Mouse (Mus musculus): ENCODE measurements around the gene Kctd7. TPM values are rescaled to one million over a fixed set of nuclear protein-coding genes. Genes with fewer than 3 reads are reported as not detected.
A peak's percentile ranks its signal among the peaks of the same experiment; 100 is the strongest.

Gene Kctd7
- total RNA-seq, 2 experiments from 2014 or later = 9.4 to 13.1 TPM

DNA sequence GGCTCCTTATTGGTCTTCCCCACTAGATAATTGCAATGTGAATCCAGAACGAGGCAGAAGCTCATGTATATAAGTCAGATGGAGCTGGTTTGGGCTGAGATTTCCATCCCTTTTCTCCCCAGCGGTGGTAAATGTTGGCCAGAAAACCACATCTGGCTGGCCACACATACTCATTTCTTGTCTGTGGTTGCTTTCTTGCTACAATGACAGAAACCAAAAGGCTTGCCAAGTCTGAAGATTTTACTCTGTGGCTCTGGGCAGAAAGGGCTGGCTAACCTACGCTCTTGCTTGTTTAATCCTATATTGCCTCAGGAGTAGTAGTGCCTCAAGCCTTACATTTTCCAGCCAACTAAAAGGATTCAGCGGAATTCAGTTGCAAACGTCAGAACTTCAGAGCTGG lies 3.5 kb upstream of the Kctd7 start:
- intact Hi-C loops (cut with DNase I) = no loop called here
- DNase-seq (ENCODE audit: low spot score in 2 of 2) = no peak

DNA sequence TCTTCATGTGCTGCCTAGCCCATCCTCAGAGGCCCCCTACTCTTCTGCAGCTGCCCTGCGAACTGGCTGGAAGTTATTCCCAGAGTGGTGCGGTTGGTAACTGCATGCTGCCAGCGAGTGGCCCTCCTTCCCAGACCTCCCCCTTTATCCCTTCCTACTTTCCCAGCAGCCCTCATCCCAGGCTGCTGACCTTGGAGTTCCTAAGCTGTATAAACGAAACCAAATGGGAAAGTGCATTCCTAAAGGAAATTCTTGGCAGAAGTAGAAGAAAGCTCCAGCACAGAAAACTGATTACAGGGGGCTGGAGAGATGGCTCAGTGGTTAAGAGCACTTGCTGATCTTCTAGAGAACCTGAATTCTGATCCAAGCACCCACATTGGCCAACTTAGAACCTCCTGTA lies 2.6 kb upstream of the Kctd7 start:
- intact Hi-C loops (cut with DNase I) = no loop called here
- DNase-seq (ENCODE audit: low spot score in 2 of 2) = no peak

DNA sequence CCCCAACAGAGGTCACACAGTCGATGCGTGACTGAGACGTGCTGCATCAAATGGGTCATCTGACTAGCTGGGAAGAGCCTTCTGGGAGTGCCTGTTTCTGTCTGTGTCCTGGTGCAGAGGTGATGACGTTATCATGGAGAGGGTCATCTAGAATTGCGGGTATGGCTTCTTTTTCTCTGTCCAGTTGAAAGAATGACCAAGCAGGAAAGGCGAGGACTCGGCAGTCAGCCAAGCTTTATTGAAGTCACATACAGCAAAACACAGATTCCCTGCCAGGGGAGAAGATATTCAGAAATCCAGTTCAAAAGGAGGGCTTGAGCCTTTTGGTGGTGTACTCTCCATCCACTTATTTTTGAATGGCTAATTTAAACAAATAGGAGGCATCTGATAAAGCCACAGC lies 1.6 kb upstream of the Kctd7 start:
- DNase-seq (ENCODE audit: low spot score in 2 of 2) = no peak
- intact Hi-C loops (cut with DNase I) = no loop called here

DNA sequence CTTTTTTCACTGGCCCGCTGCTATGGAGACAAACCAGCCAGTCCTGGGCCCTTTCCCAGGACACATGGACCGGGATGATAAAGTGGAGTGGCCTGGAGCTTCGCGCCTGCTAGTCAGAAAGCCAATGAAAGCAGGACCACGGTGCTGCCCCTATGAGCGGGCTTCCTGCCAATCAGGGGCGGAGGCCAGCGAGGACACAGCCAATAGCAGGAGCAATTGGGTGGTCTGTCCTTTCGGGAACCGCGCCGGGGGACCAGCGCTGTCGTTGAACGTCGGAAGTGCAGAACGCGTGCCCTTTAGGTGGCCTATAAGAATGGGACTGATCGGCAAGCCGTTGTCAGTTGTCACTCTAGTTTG lies 706 bp upstream of the Kctd7 start:
- peak; percentile 68 to 75 for DNase-seq (ENCODE audit: low spot score in 2 of 2)
- intact Hi-C loops (cut with DNase I) = no loop called here

DNA sequence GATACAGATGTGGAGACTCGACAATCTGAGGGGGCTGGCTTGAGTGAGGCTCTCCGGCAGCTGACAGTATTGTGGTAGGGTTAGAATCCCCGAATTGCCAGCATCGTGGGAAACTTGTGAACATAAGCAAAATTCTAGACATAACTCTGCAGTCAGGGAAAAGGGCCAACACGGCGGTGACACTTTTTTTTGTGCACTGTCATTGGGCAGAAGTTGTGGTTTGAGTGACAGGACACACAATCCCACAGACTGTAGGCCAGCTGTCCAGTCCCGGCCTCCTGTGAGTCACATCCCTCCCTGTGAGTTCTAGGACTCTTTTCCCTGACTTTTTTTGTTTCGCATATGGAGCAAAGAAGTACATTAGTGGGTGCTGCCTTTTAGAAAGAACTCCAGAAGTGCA lies 1.3 kb downstream of the Kctd7 start:
- peak; percentile 25 to 43 for DNase-seq (ENCODE audit: low spot score in 2 of 2)

DNA sequence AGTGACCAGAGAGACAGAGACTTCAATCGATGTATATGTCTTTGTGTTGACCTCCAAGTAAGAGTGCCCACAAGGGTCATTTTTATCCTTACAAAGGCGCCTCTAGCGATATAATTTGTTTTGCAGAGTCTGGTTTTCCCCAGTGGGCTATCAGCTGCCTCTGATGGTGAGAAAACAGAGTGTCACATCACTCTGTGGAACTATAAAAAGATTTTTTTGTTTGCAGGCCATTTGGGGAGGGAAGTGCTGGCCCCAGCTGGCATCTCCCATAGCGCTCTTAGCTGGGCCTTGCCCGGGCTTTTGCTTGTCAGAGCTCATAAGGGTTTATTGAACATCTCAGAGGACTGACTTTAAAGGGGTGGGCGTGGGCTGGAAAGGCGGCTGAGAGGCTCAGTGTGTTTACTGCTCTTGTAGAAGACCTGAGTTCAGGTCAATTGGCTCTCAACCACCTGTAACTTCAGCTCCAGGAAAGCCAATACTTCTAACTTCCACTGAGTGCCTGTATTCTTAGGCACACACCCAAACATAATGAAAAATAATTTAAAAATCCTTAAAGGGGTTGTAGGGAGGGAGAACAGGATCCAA lies 5.2 kb downstream of the Kctd7 start:
- intact Hi-C loops (cut with DNase I) = no loop called here
- no peak for DNase-seq (ENCODE audit: low spot score in 2 of 2)

More for the DNA sequence above, 1.3 kb downstream of the Kctd7 start:
- intact Hi-C loops (cut with DNase I) = no loop called here

DNA sequence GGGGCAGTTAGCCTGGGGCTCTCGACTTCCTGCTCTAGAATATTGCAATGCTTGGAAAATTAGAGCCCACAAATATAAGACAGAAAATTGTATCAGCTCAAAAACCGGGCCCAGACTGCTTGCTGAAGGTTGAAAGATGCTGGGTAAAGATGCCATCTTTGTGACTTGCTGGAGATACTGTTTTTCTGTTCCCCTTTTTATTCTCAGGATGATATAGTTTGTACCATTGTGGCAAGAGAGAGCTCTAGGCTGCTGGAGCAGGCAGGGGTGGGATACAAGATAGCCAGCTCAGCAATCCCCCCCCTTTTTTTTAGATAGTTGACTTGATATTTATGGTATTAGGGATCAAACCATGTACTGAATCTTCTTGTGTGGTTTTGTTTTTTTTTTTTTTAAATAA lies 9.6 kb downstream of the Kctd7 start:
- intact Hi-C loops (cut with DNase I) = no loop called here
- DNase-seq (ENCODE audit: low spot score in 2 of 2) = no peak

DNA sequence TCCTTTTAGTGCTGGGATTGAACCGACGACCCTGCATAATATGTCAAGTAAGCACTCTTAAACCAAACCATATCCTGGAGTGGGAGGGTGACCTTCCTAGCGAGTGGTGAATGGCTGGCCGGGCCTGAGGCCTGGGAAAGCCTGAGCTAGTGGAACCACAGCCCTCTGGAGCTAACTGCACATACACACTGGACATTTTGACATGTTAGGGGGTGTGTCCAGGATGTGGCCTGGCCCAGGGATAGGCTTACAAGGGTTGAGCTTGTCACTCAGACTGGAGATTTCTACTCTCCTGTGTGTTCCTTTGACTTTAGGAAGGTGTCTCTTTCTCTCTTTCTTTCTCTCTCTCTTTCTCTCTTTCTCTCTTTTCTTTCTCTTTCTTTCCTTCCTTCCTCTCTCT lies 13.9 kb downstream of the Kctd7 start:
- DNase-seq (ENCODE audit: low spot score in 2 of 2) = no peak
- intact Hi-C loops (cut with DNase I) = no loop called here

DNA sequence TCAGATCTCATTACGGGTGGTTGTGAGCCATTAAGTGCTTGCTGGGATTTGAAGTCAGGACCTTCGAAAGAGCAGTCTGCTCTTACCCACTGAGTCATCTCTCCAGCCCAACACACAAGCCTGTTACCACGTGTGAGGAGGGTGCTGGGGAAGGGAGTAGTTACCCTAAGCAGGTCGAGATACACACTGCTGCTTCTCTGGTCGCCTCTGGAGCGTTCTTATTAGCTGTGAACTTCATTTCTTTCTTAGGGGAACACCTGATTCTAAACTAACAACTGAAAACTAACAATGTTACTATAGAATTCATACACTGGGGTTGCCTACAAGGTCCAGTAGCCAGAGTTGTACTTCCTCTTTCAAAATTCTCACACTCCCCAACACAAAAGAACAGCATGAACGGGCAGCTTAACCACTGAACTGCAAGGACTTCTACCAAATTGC lies 15.1 kb downstream of the Kctd7 start:
- intact Hi-C loops (cut with DNase I) = no loop called here
- DNase-seq (ENCODE audit: low spot score in 2 of 2) = no peak

DNA sequence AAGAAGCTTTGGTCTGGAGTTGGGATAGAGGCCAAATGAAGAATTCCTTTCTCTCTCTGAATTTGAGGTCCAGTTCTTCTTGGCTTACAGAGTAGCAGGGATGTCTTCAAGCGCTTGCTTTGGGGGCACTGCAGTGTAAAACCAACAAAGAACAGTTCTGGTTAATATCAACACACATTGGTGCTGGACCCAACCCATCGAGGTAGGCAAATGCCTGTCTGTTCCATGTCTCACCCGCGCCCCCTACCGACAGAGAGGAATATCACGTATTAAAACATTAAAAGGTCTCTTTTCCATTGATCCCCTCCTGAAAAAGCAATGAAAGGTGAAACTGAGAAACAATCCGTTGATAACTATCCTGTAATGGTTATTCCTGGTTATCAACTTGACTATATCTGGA lies 19.0 kb downstream of the Kctd7 start:
- peak; percentile 36 to 53 for DNase-seq (ENCODE audit: low spot score in 2 of 2)
- intact Hi-C loops (cut with DNase I) = no loop called here

DNA sequence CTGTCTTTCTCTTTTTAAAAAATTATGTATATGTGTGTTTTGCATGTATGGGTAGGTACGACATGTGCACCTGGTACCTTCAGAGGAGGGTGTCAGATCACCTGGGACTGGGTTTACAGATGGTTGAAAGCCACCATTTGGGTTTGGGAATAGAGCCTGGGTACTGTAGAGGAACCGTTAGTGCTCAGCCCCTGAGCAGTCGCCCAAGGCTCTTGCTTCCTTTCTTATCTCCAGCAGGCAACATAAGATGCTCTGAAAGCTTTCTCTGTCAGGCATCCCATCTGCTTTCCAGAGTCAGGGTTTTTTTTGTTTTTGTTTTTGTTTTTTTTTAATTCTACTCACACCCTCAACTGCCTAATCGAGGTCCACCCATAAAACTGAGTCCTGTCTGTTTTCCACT lies 20.6 kb downstream of the Kctd7 start:
- intact Hi-C loops (cut with DNase I) = no loop called here
- DNase-seq (ENCODE audit: low spot score in 2 of 2) = no peak

DNA sequence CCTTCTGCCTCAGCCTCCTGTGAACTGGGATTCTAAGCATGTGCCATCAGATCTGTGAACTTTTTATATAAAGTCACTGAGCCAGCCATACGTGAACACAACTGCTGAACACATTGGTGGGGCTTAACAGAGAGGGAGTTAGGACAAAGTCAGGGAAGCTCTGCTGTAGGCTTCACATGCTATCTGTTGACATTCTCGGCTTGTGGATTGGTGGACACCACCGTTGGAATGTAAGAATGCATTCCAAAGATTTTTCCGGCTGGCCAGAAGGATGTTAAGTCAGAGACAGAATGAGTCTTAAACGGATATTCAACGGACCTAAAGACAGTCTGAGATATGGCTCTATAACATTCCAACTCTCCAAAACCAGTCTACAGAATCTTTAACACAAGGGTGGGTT lies 24.4 kb downstream of the Kctd7 start:
- DNase-seq (ENCODE audit: low spot score in 2 of 2) = no peak
- intact Hi-C loops (cut with DNase I) = no loop called here

DNA sequence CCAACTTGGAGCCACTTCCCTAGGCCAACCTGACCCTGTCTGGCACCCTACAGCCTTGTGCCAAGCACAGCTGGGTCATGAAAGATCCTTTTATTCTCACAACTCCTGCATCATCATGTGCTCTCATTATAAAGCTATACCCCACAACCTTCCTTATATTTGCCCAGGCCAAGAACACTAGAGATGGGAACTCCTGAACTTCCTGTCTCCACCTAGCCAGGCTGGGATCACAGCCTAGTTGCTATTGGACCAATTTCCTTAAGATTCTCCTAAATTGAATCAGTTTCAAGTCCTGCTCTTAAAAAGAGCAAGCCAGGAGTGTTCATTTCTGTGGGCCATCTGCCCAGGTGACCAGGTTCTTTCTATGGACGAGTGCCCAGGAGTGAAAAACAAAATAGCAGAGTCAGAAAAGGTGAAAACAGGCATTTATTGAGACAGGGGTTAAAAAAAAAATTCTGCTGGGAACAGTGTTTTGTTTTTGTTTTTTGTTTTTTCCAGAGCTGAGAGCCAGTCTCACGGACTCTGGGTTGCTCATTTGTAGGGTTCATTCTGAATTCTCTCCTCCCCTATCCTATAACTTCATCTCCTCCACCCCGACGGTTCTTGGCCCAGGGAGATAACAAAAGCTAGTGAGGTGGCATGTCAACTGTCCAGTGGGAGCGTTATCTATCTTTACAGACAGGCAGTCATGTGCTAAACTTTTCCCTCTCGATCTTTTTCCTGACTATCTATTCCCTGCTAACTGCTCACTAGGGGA lies 26.2 kb downstream of the Kctd7 start:
- no peak for DNase-seq (ENCODE audit: low spot score in 2 of 2)
- intact Hi-C loops (cut with DNase I) = loop anchor here (1.0 kb wide), 1 partner anchor 51 kb away; no protein-coding TSS in a partner anchor

DNA sequence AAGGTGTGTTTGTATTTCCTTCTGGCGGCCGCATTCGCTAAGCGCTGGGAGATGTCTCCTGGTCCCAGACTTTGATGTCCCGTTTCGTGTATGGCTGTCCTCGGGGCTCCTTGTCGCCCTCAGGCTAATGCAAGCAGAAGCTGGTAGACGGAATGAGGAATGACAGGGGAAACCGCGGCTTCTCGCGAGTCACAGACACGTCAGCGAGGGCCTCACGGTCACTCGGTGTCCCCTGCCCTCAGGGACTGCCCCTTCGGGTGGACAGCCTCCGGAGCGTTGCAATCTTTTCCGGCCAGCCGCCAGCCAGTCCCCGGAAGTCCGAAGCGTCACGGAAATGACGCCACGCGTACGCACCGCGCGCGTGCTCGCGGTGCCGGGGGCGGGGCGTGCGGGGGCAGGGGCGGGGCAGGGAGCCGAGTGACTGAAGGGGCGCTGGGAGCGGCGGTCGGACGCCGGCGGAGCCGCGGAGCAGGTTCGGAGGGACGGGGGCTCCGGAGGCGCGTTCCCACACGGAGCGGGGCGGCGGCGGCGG lies 26.8 kb downstream of the Kctd7 start, which contains the start of gene Rabgef1:
Gene Rabgef1, plus strand, starts transcription at position 376 of the 532 bp plus-strand sequence.
- intact Hi-C loops (cut with DNase I) = loop anchor here (1.0 kb wide), 1 partner anchor 51 kb away; no protein-coding TSS in a partner anchor

DNA sequence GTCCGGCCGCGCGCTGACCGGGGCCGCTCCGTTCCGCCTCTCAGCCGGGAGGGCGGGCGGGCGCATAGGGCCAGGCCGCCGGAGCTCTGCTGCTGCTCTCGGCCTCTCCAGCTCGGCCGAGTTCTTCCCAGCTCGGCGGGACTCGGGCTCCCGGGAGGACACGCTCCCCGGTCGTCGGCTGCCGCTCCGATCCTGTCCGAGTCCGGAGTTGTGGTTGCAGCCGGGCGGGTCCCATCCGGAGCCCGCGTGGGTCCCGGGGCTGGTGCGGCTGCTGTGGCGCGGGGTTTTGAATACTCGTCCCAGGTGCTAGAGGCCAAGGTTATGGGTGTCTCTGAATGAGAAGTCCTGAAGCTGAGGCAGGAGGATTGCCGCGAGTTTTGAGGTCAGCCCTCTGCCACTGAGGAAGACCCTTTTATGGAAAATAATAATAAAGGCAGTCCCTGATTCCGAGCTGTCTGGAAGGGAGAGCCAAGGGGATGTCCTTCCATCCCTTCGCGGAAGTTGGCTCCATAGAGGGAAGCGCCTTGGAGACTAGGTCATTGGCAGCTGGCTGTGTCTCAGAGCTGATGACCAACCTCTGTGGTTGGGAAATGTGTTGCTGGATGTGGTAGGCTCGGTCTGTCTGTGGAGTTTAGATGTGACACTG lies 27.4 kb downstream of the Kctd7 start:
- intact Hi-C loops (cut with DNase I) = loop anchor here (1.0 kb wide), 1 partner anchor 50 kb away; no protein-coding TSS in a partner anchor

More for the DNA sequence above, 26.8 kb downstream of the Kctd7 start, which contains the start of gene Rabgef1:
- DNase-seq (ENCODE audit: low spot score in 2 of 2) = peak; percentile 93

DNA sequence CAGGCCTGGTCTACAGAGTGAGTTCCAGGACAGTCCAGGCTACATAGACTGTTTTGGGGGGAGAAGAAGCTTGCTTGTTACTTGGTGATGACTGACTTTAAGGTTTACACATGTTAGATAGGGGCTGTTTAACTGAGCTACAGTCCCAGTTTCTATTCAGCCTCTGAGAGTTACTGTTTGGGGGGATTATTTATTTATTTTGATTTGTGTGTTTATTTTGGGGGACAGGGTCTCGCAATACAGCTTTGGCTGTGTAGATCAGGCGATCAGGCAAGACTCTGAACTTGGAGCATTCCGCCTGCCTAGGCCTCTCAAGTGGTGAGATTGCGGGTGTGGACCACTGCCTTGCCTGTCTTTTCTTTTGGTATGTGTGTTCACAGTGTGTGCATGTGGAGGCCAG lies 28.4 kb downstream of the Kctd7 start:
- intact Hi-C loops (cut with DNase I) = no loop called here
- DNase-seq (ENCODE audit: low spot score in 2 of 2) = no peak

More for the DNA sequence above, 27.4 kb downstream of the Kctd7 start:
- peak in 1 of 2 experiments; percentile 12 for DNase-seq (ENCODE audit: low spot score in 2 of 2)

DNA sequence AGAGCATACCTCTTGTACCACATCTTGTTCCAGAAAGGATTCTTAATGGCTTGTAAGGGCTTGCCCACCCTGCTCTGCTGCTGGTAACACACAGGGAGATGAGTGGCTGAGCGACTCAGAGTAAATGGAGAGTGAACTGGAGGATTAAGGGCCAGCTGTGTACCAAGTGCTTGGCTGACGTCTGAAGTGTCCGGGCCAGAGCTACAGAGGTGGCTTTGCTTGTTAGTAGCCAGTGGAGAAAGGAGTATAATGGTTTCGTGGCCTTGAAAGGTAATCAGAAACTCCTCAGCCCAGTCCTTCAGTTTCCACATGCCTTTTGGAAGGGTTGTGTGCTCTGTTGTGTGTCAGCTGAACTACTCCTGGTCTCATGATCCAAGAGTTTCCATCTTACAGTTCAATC lies 33.2 kb downstream of the Kctd7 start:
- intact Hi-C loops (cut with DNase I) = no loop called here
- DNase-seq (ENCODE audit: low spot score in 2 of 2) = no peak

DNA sequence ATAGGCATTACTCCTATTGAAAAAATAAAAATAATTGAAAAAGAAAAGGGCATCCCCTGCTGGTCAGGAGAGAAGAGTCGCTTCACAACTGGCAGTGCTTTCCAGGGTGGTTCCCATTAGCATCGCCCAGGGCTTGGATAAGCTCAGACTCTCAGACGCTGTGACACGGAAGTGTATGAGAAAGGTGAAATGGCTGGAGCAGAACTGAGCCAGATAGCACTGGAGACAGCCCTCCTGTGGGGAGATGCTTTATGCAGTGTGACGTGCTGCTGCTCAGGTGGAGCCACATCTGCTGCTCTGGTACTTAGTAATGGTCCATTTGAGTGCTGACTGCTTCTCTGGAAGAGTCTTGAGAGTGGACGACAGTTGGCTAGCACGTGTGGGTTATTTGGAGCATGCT lies 35.7 kb downstream of the Kctd7 start:
- DNase-seq (ENCODE audit: low spot score in 2 of 2) = no peak
- intact Hi-C loops (cut with DNase I) = no loop called here

DNA sequence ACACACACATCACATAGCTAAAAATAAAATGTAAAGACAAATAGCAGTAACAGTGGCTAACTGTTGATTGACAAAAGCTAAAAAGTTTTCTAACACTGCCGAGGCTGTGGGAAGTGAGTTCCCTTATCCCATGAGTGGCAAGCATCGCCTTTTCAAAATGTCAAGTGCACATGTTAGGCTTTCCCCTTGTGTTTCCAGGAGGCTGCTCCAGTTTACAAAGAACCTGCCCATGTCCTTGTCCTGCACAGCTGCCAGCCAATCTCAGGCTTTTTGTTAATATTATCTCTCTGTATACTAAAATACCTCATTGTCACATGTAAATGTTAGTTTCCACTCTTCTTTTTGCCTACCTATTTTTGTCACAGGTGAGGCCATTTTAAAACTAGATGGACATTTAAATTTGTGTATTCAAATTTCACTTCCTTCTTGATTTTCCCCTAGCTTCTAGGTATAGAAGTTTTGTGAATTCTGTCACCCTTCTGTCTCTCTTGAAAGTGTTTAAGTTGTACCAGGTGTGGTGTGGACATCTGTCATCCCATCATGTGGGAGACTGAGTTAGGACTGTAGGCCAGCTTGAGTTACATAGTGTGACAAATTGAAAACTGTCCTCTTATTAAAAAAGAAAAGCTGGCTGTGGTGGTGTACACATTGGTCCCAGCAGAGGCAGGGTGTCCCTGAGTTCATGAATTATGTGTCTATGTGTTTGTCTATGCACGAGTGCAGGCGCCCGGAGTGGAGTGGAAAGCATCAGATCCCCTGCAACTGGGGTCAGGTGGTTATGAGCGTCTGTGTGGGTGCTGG lies 37.3 kb downstream of the Kctd7 start:
- DNase-seq (ENCODE audit: low spot score in 2 of 2) = no peak
- intact Hi-C loops (cut with DNase I) = no loop called here

DNA sequence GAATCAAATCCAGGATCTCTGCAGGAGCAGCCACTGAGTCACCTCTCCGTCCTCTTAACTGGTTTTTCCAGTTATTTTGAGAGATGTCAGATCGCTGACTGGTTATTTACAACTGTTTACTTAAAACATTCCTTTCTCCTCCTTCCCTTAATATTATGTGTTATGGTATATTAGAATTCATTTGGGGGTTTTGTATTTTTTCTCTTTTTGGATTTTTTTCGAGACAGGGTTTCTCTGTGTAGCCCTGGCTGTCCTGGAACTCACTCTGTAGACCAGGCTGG lies 37.8 kb downstream of the Kctd7 start:
- intact Hi-C loops (cut with DNase I) = no loop called here

More for the DNA sequence above, 37.8 kb downstream of the Kctd7 start:
- no peak for DNase-seq (ENCODE audit: low spot score in 2 of 2)
